ENCODE assay signal across 7 mouse cellular contexts in genomic region chr1:193272916-193273601, GRCm38 (mm10). TPM values are rescaled to one million over a fixed set of nuclear protein-coding genes. Genes with fewer than 3 reads are reported as not detected.
DNase-seq lines count a peak whose midpoint lies in the region; ATAC-seq and TF ChIP-seq lines count a peak whose summit lies in the region.

Gene G0s2 (minus strand): TSS chr1:193273217.

- H3K36me3 ChIP-seq in embryonic facial prominence, embryonic 15.5 days: no peaks in the 10 kb centered on the region
- H3K36me3 ChIP-seq in kidney, adult 2 months (ENCODE audit: control insufficient read depth, insufficient read depth, low read length): no peaks in the 10 kb centered on the region
- no peaks in the 10 kb centered on the region for H3K36me3 ChIP-seq in limb, embryonic 10.5 days
- H3K36me3 ChIP-seq in midbrain, embryonic 11.5 days (ENCODE audit: control insufficient read depth, insufficient read depth, low read length): no peaks in the 10 kb centered on the region

- H3K4me3 ChIP-seq in embryonic facial prominence, embryonic 15.5 days (replicated peaks): peak within 1 kb of the TSS; percentile 44
- H3K4me3 ChIP-seq in kidney, adult 2 months (ENCODE audit: insufficient read depth, low read depth, low read length): peak within 1 kb of the TSS; percentile 74
- H3K4me3 ChIP-seq in limb, embryonic 10.5 days: peak within 1 kb of the TSS; percentile 52
- H3K4me3 ChIP-seq in midbrain, embryonic 11.5 days (ENCODE audit: low read depth, low read length): peak within 1 kb of the TSS; percentile 38

- TF ChIP-seq POLR2A in kidney, adult 2 months (IDR thresholded peaks at IDR 0.05; ENCODE audit: low read depth, low read length): peak; percentile 97

- H3K4me1 ChIP-seq in embryonic facial prominence, embryonic 15.5 days: peaks cover 13% of the 10 kb centered on the region
- H3K4me1 ChIP-seq in kidney, adult 2 months (ENCODE audit: control insufficient read depth, insufficient read depth, low read length): peaks cover 7% of the 10 kb centered on the region; the same call in 1 of the 2 replicates
- peaks cover 23% of the 10 kb centered on the region for H3K4me1 ChIP-seq in limb, embryonic 10.5 days
- peaks cover 6% of the 10 kb centered on the region for H3K4me1 ChIP-seq in midbrain, embryonic 11.5 days (ENCODE audit: control insufficient read depth, insufficient read depth, low read length)

- peak within 1 kb of the TSS; percentile 45 for H3K9ac ChIP-seq in embryonic facial prominence, embryonic 15.5 days
- peak within 1 kb of the TSS; percentile 82 for H3K9ac ChIP-seq in midbrain, embryonic 11.5 days (ENCODE audit: low read length)

- WGBS in embryonic facial prominence, embryonic 15.5 days: 3% methylated on average over 18 of the region's 23 CpGs
- WGBS in kidney, adult 2 months: 5% methylated on average over 23 of the region's 23 CpGs
- 0% methylated on average over 21 of the region's 23 CpGs for WGBS in limb, embryonic 10.5 days
- 2% methylated on average over 19 of the region's 23 CpGs for WGBS in midbrain, embryonic 11.5 days

- DNase-seq in adrenal gland, postnatal 4 days (ENCODE audit: low spot score in 2 of 2): peak; percentile 46 to 53
- peak; percentile 89 for DNase-seq in heart, adult 8-10 months (ENCODE audit: low spot score)
- peak; percentile 93 for DNase-seq in kidney, adult 2 months
- peak; percentile 62 for DNase-seq in limb, embryonic 10.5 days (ENCODE audit: low spot score)
- peak; percentile 96 for DNase-seq in midbrain, embryonic 11.5 days (ENCODE audit: low spot score, missing footprints)
- peak; percentile 89 for DNase-seq in skeletal muscle tissue, adult 2 months (ENCODE audit: low read depth, low spot score)

- TF ChIP-seq CTCF in kidney, adult 2 months (conservative IDR thresholded peaks at IDR 0.05; ENCODE audit: insufficient read depth, insufficient read length, low read depth, low read length): peak; percentile 62

- peak within 1 kb of the TSS; percentile 87 for H3K27ac ChIP-seq in embryonic facial prominence, embryonic 15.5 days (replicated peaks)
- peak within 1 kb of the TSS; percentile 88 for H3K27ac ChIP-seq in kidney, adult 2 months (ENCODE audit: insufficient read depth, low read depth, low read length)
- H3K27ac ChIP-seq in limb, embryonic 10.5 days: peak within 1 kb of the TSS; percentile 81
- peak within 1 kb of the TSS; percentile 62 for H3K27ac ChIP-seq in midbrain, embryonic 11.5 days (ENCODE audit: low read depth, low read length)

- ATAC-seq in embryonic facial prominence, embryonic 15.5 days (ENCODE audit: insufficient number of reproducible peaks, low FRiP score, low TSS enrichment, low read depth): peak; percentile 88
- ATAC-seq in midbrain, embryonic 11.5 days (ENCODE audit: low FRiP score): peak; percentile 89

- no peaks in the 10 kb centered on the region for H3K9me3 ChIP-seq in embryonic facial prominence, embryonic 15.5 days (replicated peaks)
- no peaks in the 10 kb centered on the region for H3K9me3 ChIP-seq in limb, embryonic 10.5 days (replicated peaks)
- H3K9me3 ChIP-seq in midbrain, embryonic 11.5 days (ENCODE audit: control insufficient read depth, low read length): no peaks in the 10 kb centered on the region

- peak within 1 kb of the TSS; percentile 66 for H3K4me2 ChIP-seq in embryonic facial prominence, embryonic 15.5 days (replicated peaks)
- H3K4me2 ChIP-seq in midbrain, embryonic 11.5 days: peak within 1 kb of the TSS; percentile 69

- no peaks in the 10 kb centered on the region for H3K27me3 ChIP-seq in embryonic facial prominence, embryonic 15.5 days
- no peaks in the 10 kb centered on the region for H3K27me3 ChIP-seq in kidney, adult 2 months (replicated peaks; ENCODE audit: control insufficient read depth, insufficient read depth, low read length)
- 0 out of 2 replicates have a peak, but pooled peaks cover 6% of the 10 kb centered on the region for H3K27me3 ChIP-seq in limb, embryonic 10.5 days (ENCODE audit: low read depth, poor library complexity, severe bottlenecking)
- no peaks in the 10 kb centered on the region for H3K27me3 ChIP-seq in midbrain, embryonic 11.5 days (ENCODE audit: control insufficient read depth, insufficient read depth, low read length)

RNA-seq across cellular contexts. Expression of gene G0s2, which starts in this region (rescaled TPM):
- total RNA-seq in adrenal gland, postnatal 4 days (2021): 10 to 100 TPM; 68.2 to 71.5 TPM
- polyA plus RNA-seq in embryonic facial prominence, embryonic 15.5 days (2015; fragmentation: Nextera tagmentation; extraction: Ambion mirVana): 29.5 and 30.8 TPM in 2 replicates
- total RNA-seq in heart, adult 8-10 months (2022): 10 to 100 TPM; 54.6 to 72.1 (median 63.9) TPM
- polyA plus RNA-seq in kidney, adult 2 months (2012; rRNA removed): 175 and 201 TPM in 2 replicates
- polyA plus RNA-seq in limb, embryonic 10.5 days (2016; fragmentation: Nextera tagmentation; extraction: Ambion mirVana): 4.6 and 6.3 TPM in 2 replicates
- 7.9 and 11.4 TPM in 2 replicates for polyA plus RNA-seq in midbrain, embryonic 11.5 days (2014; fragmentation: Nextera tagmentation; extraction: Ambion mirVana)

Comparison
In these comparisons a context has a peak if more than half of its experiments do, and no peak if none do; other contexts are left out.
1. Peak in every context shown above with its lines: DNase-seq, ATAC-seq, H3K4me3 ChIP-seq and H3K27ac ChIP-seq.